Mouse (Mus musculus): ENCODE results near the gene Tmigd3.

The Tmigd3 gene

GRCm38 (mm10) chr3:105870558-105870957, at the start of gene Tmigd3, which contains the start of gene Adora3:
Tmigd3 (plus strand) TSS chr3:105870903.
Adora3 (plus strand) TSS chr3:105870858.
- no peak for DNase-seq (ENCODE audit: low spot score in 2 of 2)

GRCm38 (mm10) chr3:105821504-105821903, 49.2 kb upstream of the Tmigd3 start:
- no peak for DNase-seq (ENCODE audit: low spot score in 2 of 2)

GRCm38 (mm10) chr3:105823609-105824008, 47.1 kb upstream of the Tmigd3 start:
- no peak for DNase-seq (ENCODE audit: low spot score in 2 of 2)

GRCm38 (mm10) chr3:105824103-105824502, 46.6 kb upstream of the Tmigd3 start:
- DNase-seq (ENCODE audit: low spot score in 2 of 2) = peak; percentile 31 to 65

- DNase-seq (ENCODE audit: low spot score in 2 of 2) = no peak
Measured at GRCm38 (mm10) chr3:105824704-105825103, 46.0 kb upstream of the Tmigd3 start.

GRCm38 (mm10) chr3:105825501-105826161, 45.1 kb upstream of the Tmigd3 start:
- DNase-seq (ENCODE audit: low spot score in 2 of 2) = peak; percentile 88 to 92

GRCm38 (mm10) chr3:105831584-105831983, 39.1 kb upstream of the Tmigd3 start:
- DNase-seq (ENCODE audit: low spot score in 2 of 2) = no peak

- DNase-seq (ENCODE audit: low spot score in 2 of 2) = no peak
Measured at GRCm38 (mm10) chr3:105835875-105836274, 34.8 kb upstream of the Tmigd3 start.

GRCm38 (mm10) chr3:105836883-105837282, 33.8 kb upstream of the Tmigd3 start:
- DNase-seq (ENCODE audit: low spot score in 2 of 2) = no peak

GRCm38 (mm10) chr3:105838655-105839054, 32.0 kb upstream of the Tmigd3 start:
- no peak for DNase-seq (ENCODE audit: low spot score in 2 of 2)

GRCm38 (mm10) chr3:105839836-105840235, 30.9 kb upstream of the Tmigd3 start:
- DNase-seq (ENCODE audit: low spot score in 2 of 2) = no peak

GRCm38 (mm10) chr3:105846294-105847069, 24.2 kb upstream of the Tmigd3 start:
- DNase-seq (ENCODE audit: low spot score in 2 of 2) = no peak

GRCm38 (mm10) chr3:105853781-105854180, 16.9 kb upstream of the Tmigd3 start:
- no peak for DNase-seq (ENCODE audit: low spot score in 2 of 2)

- DNase-seq (ENCODE audit: low spot score in 2 of 2) = no peak
Measured at GRCm38 (mm10) chr3:105854786-105855185, 15.9 kb upstream of the Tmigd3 start.

GRCm38 (mm10) chr3:105857513-105857912, 13.2 kb upstream of the Tmigd3 start:
- no peak for DNase-seq (ENCODE audit: low spot score in 2 of 2)

GRCm38 (mm10) chr3:105861747-105862366, 8.8 kb upstream of the Tmigd3 start:
- no peak for DNase-seq (ENCODE audit: low spot score in 2 of 2)

GRCm38 (mm10) chr3:105864123-105864522, 6.6 kb upstream of the Tmigd3 start:
- DNase-seq (ENCODE audit: low spot score in 2 of 2) = no peak

GRCm38 (mm10) chr3:105865122-105865521, 5.6 kb upstream of the Tmigd3 start:
- DNase-seq (ENCODE audit: low spot score in 2 of 2) = no peak

- peak in 1 of 2 experiments; percentile 29 for DNase-seq (ENCODE audit: low spot score in 2 of 2)
Measured at GRCm38 (mm10) chr3:105868135-105868534, 2.6 kb upstream of the Tmigd3 start.

GRCm38 (mm10) chr3:105872034-105872433, 1.3 kb downstream of the Tmigd3 start:
- DNase-seq (ENCODE audit: low spot score in 2 of 2) = no peak

- no peak for DNase-seq (ENCODE audit: low spot score in 2 of 2)
Measured at GRCm38 (mm10) chr3:105872579-105872978, 1.9 kb downstream of the Tmigd3 start.

Measured in heart, adult 9 months (tissue).